Mouse (Mus musculus): ENCODE data around the gene Dctn1. TPM values are rescaled to one million over a fixed set of nuclear protein-coding genes. Genes with fewer than 3 reads are reported as not detected.

Dctn1 gene
- polyA plus RNA-seq, 1 experiment from 2014 or later: 164 TPM

GRCm38 (mm10) chr6:83247153-83247552 is 81.4 kb downstream of the Dctn1 start:
- WGBS: 88% methylated on average over 2 of the region's 2 CpGs
- ATAC-seq: no peak
- H3K4me3 ChIP-seq (ENCODE audit: low read depth, low read length): no peak overlapping the region
- no peak overlapping the region for H3K9ac ChIP-seq (ENCODE audit: low read depth, low read length)
- no peak overlapping the region for H3K4me2 ChIP-seq (ENCODE audit: low read length)
- no peaks in the 10 kb centered on the region for H3K9me3 ChIP-seq (replicated peaks; ENCODE audit: control insufficient read depth, low read length, poor library complexity, severe bottlenecking)
- H3K36me3 ChIP-seq (ENCODE audit: control insufficient read depth, insufficient read depth, low read length): no peaks in the 10 kb centered on the region
- no peaks in the 10 kb centered on the region for H3K4me1 ChIP-seq (ENCODE audit: control insufficient read depth, insufficient read depth, low read length)
- H3K27ac ChIP-seq (ENCODE audit: low read length): no peak overlapping the region
- no peaks in the 10 kb centered on the region for H3K27me3 ChIP-seq (ENCODE audit: control insufficient read depth, insufficient read depth, low read depth, low read length)

Other genes starting within 250 kb of the Dctn1 start
- gene Sema4f, start 226.2 kb upstream of the Dctn1 start, polyA plus RNA-seq (2015; fragmentation: Nextera tagmentation; extraction: Ambion mirVana): 18.9 and 20.3 TPM in 2 replicates
- not detected in 2 replicates for gene M1ap, start 219.0 kb upstream of the Dctn1 start, polyA plus RNA-seq (2015; fragmentation: Nextera tagmentation; extraction: Ambion mirVana)
- 1.7 and 1.8 TPM in 2 replicates for gene Dok1, start 132.4 kb upstream of the Dctn1 start, polyA plus RNA-seq (2015; fragmentation: Nextera tagmentation; extraction: Ambion mirVana)
- gene Loxl3, start 131.7 kb upstream of the Dctn1 start, polyA plus RNA-seq (2015; fragmentation: Nextera tagmentation; extraction: Ambion mirVana): 5.1 and 7.5 TPM in 2 replicates
- 176 and 184 TPM in 2 replicates for gene Aup1, start 111.4 kb upstream of the Dctn1 start, polyA plus RNA-seq (2015; fragmentation: Nextera tagmentation; extraction: Ambion mirVana)
- 76.1 and 87.8 TPM in 2 replicates for gene Htra2, start 110.6 kb upstream of the Dctn1 start, polyA plus RNA-seq (2015; fragmentation: Nextera tagmentation; extraction: Ambion mirVana)
- 0.30 and 0.37 TPM in 2 replicates for gene Dqx1, start 108.1 kb upstream of the Dctn1 start, polyA plus RNA-seq (2015; fragmentation: Nextera tagmentation; extraction: Ambion mirVana)
- gene Tlx2, start 95.6 kb upstream of the Dctn1 start, polyA plus RNA-seq (2015; fragmentation: Nextera tagmentation; extraction: Ambion mirVana): not detected in 2 replicates
- 50.4 and 52.5 TPM in 2 replicates for gene Pcgf1, start 88.1 kb upstream of the Dctn1 start, polyA plus RNA-seq (2015; fragmentation: Nextera tagmentation; extraction: Ambion mirVana)
- not detected in 2 replicates for gene Lbx2, start 79.6 kb upstream of the Dctn1 start, polyA plus RNA-seq (2015; fragmentation: Nextera tagmentation; extraction: Ambion mirVana)
- gene Ccdc142, start 64.3 kb upstream of the Dctn1 start, polyA plus RNA-seq (2015; fragmentation: Nextera tagmentation; extraction: Ambion mirVana): 5.2 and 5.9 TPM in 2 replicates
- gene Gm42688, start 64.3 kb upstream of the Dctn1 start, polyA plus RNA-seq (2015; fragmentation: Nextera tagmentation; extraction: Ambion mirVana): 5.3 and 5.9 TPM in 2 replicates
- 113 and 115 TPM in 2 replicates for gene Mrpl53, start 56.9 kb upstream of the Dctn1 start, polyA plus RNA-seq (2015; fragmentation: Nextera tagmentation; extraction: Ambion mirVana)
- gene Mogs, start 50.4 kb upstream of the Dctn1 start, polyA plus RNA-seq (2015; fragmentation: Nextera tagmentation; extraction: Ambion mirVana): 20.9 and 21.6 TPM in 2 replicates
- gene Wbp1, start 44.4 kb upstream of the Dctn1 start, polyA plus RNA-seq (2015; fragmentation: Nextera tagmentation; extraction: Ambion mirVana): 148 and 163 TPM in 2 replicates
- 13.3 and 14.5 TPM in 2 replicates for gene Ino80b, start 40.5 kb upstream of the Dctn1 start, polyA plus RNA-seq (2015; fragmentation: Nextera tagmentation; extraction: Ambion mirVana)
- gene Rtkn, start 30.5 kb upstream of the Dctn1 start, polyA plus RNA-seq (2015; fragmentation: Nextera tagmentation; extraction: Ambion mirVana): 10.7 TPM in 2 replicates
- gene Wdr54, start 9.5 kb upstream of the Dctn1 start, polyA plus RNA-seq (2015; fragmentation: Nextera tagmentation; extraction: Ambion mirVana): 20.1 and 22.9 TPM in 2 replicates
- gene 1700003E16Rik, start 9.5 kb upstream of the Dctn1 start, polyA plus RNA-seq (2015; fragmentation: Nextera tagmentation; extraction: Ambion mirVana): 11.4 and 16.3 TPM in 2 replicates
- gene Slc4a5, start 53.9 kb downstream of the Dctn1 start, polyA plus RNA-seq (2015; fragmentation: Nextera tagmentation; extraction: Ambion mirVana): 0.40 and 0.49 TPM in 2 replicates
- 34.7 and 37.1 TPM in 2 replicates for gene Mthfd2, start 160.0 kb downstream of the Dctn1 start, polyA plus RNA-seq (2015; fragmentation: Nextera tagmentation; extraction: Ambion mirVana)
- 19.2 and 20.8 TPM in 2 replicates for gene Mob1a, start 160.1 kb downstream of the Dctn1 start, polyA plus RNA-seq (2015; fragmentation: Nextera tagmentation; extraction: Ambion mirVana)
- gene Bola3, start 183.2 kb downstream of the Dctn1 start, polyA plus RNA-seq (2015; fragmentation: Nextera tagmentation; extraction: Ambion mirVana): 44.0 and 50.0 TPM in 2 replicates